Mouse (Mus musculus) heart, postnatal 0 days (tissue): Measurements from ENCODE around the gene BC035947. TPM values are rescaled to one million over a fixed set of nuclear protein-coding genes. Genes with fewer than 3 reads are reported as not detected.
A peak's percentile ranks its signal among the peaks of the same experiment; 100 is the strongest.

ENCODE experiments used
- ATAC-seq: fragments of 200-750 bp; cut with Nextera tagmentation; 2 replicates; pipeline ENCODE4 v1.8.0; 2017; ENCODE audit warnings: low read depth, moderate number of reproducible peaks, moderate library complexity; ENCODE audit not compliant: insufficient read depth
- DNase-seq: peaks from one replicate; pipeline ENCODE4 v3.0.0-alpha.2; 2016; ENCODE audit warnings: low spot score
- H3K27ac ChIP-seq: fragments of 300-500 bp; sonication (generic); 2 replicates; pipeline ENCODE4 v1.5.1; 2014; ENCODE audit warnings: low read depth, mild to moderate bottlenecking
- H3K27me3 ChIP-seq: fragments of 300-500 bp; sonication (generic); 2 replicates; pipeline ENCODE4 v1.6.1; 2014; ENCODE audit warnings: low read length, mixed read lengths; ENCODE audit not compliant: control insufficient read depth, insufficient read depth
- H3K36me3 ChIP-seq: fragments of 300-500 bp; sonication (generic); replicated peaks from 2 replicates; pipeline ENCODE4 v1.6.1; 2014; ENCODE audit warnings: low read length, mixed read lengths; ENCODE audit not compliant: control insufficient read depth, insufficient read depth
- H3K4me1 ChIP-seq: fragments of 300-500 bp; sonication (generic); 2 replicates; pipeline ENCODE4 v1.6.1; 2014; ENCODE audit warnings: antibody characterized with exemption; ENCODE audit not compliant: control insufficient read depth, insufficient read depth
- H3K4me2 ChIP-seq: fragments of 300-500 bp; sonication (generic); 2 replicates; pipeline ENCODE4 v1.6.1; 2014; ENCODE audit warnings: low read depth, mild to moderate bottlenecking, low read length, moderate library complexity
- H3K4me3 ChIP-seq: fragments of 300-500 bp; sonication (generic); 2 replicates; pipeline ENCODE4 v1.5.1; 2014; ENCODE audit warnings: low read depth, low read length
- H3K9ac ChIP-seq: fragments of 300-500 bp; sonication (generic); replicated peaks from 2 replicates; pipeline ENCODE4 v1.6.1; 2014; ENCODE audit warnings: low read depth, low read length, mixed read lengths
- H3K9me3 ChIP-seq: fragments of 300-500 bp; sonication (generic); replicated peaks from 2 replicates; pipeline ENCODE4 v1.6.1; 2016; ENCODE audit warnings: low read length; ENCODE audit not compliant: control insufficient read depth
- CTCF ChIP-seq: IDR thresholded peaks from 2 replicates; pipeline ENCODE4 v1.5.1; 2016; ENCODE audit warnings: antibody characterized with exemption, control low read depth, low read depth
- EP300 ChIP-seq: IDR thresholded peaks from 2 replicates; pipeline ENCODE4 v1.6.1; 2016; ENCODE audit warnings: antibody characterized with exemption, low read depth
- WGBS: fragments of 180-500 bp; shearing (Covaris S2); extraction: QIAGEN DNeasy Blood & Tissue Kit; methylation state at CpG from one replicate; pipeline ENCODE4 v1.1.7; 2014; 5-methylcytosine and 5-hydroxymethylcytosine counted together
- polyA plus RNA-seq: library from polyadenylated mRNA; unstranded; fragments of >200 nt; fragmentation: Nextera tagmentation; extraction: Ambion mirVana; gene quantifications from 2 replicates; pipeline ENCODE4 v1.2.1, GENCODE M21; 2015
- total RNA-seq: library from RNA; depleted of rRNA; stranded (reverse); fragments of >200 nt; gene quantifications from 2 replicates; pipeline ENCODE4 v1.2.3, GENCODE M21; 2014; ENCODE audit warnings: low replicate concordance

BC035947 gene
- total and polyA plus RNA-seq, 2 experiments from 2014 or later = not detected

- no peak overlapping the region for H3K4me2 ChIP-seq
- TF ChIP-seq EP300 (no peak), CTCF (no peak)
- H3K4me3 ChIP-seq = no peak overlapping the region
- no peaks in the 10 kb centered on the region for H3K27me3 ChIP-seq
- no peaks in the 10 kb centered on the region for H3K9me3 ChIP-seq
- no peaks in the 10 kb centered on the region for H3K36me3 ChIP-seq
- H3K9ac ChIP-seq = no peak overlapping the region
- WGBS = 80% methylated on average over 16 of the region's 16 CpGs
- no peak for DNase-seq
- no peak overlapping the region for H3K27ac ChIP-seq
- ATAC-seq = no peak
- H3K4me1 ChIP-seq = no peaks in the 10 kb centered on the region
These were observed 10.9 kb downstream of the BC035947 start for GRCm38 (mm10) chr1:78501036-78501435.

- 73% methylated on average over 1 of the region's 1 CpGs for WGBS
- Histone ChIP-seq H3K9ac (no peak overlapping the region), H3K9me3 (no peaks in the 10 kb centered on the region), H3K4me2 (no peak overlapping the region), H3K4me3 (no peak overlapping the region), H3K27me3 (no peaks in the 10 kb centered on the region), H3K4me1 (peaks cover 19% of the 10 kb centered on the region), H3K27ac (no peak overlapping the region), H3K36me3 (no peaks in the 10 kb centered on the region)
- DNase-seq (no peak), ATAC-seq (no peak)
- TF ChIP-seq CTCF (no peak), EP300 (no peak)
These were observed 21.8 kb downstream of the BC035947 start for GRCm38 (mm10) chr1:78490143-78490542.

DNA sequence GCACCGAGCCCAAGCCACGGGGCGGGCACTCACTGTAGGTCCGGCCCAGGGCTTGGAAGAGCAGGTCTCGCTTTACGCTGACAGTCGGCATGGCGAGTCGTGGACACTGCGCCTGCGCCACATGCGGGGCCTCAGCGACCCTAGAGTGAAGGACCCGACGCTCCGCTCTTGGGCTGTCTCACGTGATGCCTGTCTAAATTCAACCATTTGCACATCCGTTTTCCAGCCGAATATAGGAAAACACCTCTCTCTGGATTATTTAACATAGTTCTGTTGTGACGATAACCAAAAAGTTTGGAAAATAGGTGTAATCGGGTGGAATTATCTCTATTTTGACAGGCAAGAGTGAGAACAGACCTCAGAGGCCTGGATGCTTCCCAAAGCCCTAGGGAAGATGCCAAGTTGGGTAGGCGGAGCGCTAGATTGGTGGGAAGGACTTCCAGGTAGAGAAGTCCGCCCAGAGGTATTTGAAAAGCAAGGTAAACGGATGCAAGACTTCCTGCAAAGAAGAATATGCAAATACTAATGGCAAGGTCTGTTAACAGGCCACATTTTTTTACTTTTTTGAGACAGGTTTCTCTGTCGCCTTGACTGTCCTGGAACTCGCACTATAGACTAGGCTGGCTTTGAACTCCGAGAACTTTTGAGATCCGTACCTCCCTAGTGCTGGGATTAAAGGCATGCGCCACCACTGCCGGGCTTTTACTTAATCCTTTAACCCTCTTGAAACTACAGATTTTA lies 23.0 kb downstream of the BC035947 start, which contains the start of gene Farsb:
TSS of gene Farsb (minus strand) at position 146 of the 741 bp plus-strand sequence.
- peak within 1 kb of the TSS; percentile 80 for H3K4me2 ChIP-seq
- ATAC-seq (peak; percentile 97), DNase-seq (peak; percentile 87)
- peak within 1 kb of the TSS; percentile 75 for H3K27ac ChIP-seq
- peak within 1 kb of the TSS; percentile 71 for H3K4me3 ChIP-seq
- no peaks in the 10 kb centered on the region for H3K27me3 ChIP-seq
- no peaks in the 10 kb centered on the region for H3K36me3 ChIP-seq
- no peaks in the 10 kb centered on the region for H3K9me3 ChIP-seq
- WGBS = under 1% methylated on average over 31 of the region's 31 CpGs
- TF ChIP-seq CTCF = peak; percentile 1; the same call in 1 of the 2 replicates
- peak; percentile 100 for TF ChIP-seq EP300
- peak within 1 kb of the TSS; percentile 77 for H3K9ac ChIP-seq
- peaks cover 19% of the 10 kb centered on the region for H3K4me1 ChIP-seq

DNA sequence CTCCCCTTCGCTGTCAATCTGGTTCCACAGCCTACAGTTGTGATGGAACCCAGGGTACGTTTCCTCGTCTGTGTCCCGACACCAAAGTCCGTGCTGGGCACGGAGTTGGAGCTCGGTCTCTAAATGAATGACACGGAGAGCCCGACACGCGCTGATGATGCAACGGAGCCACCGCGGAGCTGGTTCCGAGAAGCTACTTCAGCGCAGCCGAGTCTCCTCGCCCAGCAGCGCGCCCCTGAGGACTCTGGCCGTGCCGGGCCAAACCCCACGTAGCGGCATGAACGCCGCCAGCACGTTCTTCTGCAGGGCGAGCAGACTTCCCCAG lies 23.6 kb downstream of the BC035947 start:
- H3K4me1 ChIP-seq = peaks cover 19% of the 10 kb centered on the region
- peak overlapping the region; percentile 77 for H3K9ac ChIP-seq
- peak overlapping the region; percentile 80 for H3K4me2 ChIP-seq
- peak overlapping the region; percentile 75 for H3K27ac ChIP-seq
- TF ChIP-seq EP300 (no peak), CTCF (no peak)
- no peaks in the 10 kb centered on the region for H3K27me3 ChIP-seq
- peak; percentile 62 for ATAC-seq
- DNase-seq = no peak
- WGBS = under 1% methylated on average over 28 of the region's 28 CpGs
- H3K4me3 ChIP-seq = peak overlapping the region; percentile 71
- no peaks in the 10 kb centered on the region for H3K36me3 ChIP-seq
- no peaks in the 10 kb centered on the region for H3K9me3 ChIP-seq

GRCm38 (mm10) chr1:78484361-78484760 lies 27.6 kb downstream of the BC035947 start:
- Histone ChIP-seq H3K4me3 (no peak overlapping the region), H3K9ac (no peak overlapping the region), H3K27ac (no peak overlapping the region), H3K9me3 (no peaks in the 10 kb centered on the region), H3K27me3 (no peaks in the 10 kb centered on the region), H3K36me3 (peaks cover 16% of the 10 kb centered on the region), H3K4me1 (peaks cover 13% of the 10 kb centered on the region), H3K4me2 (no peak overlapping the region)
- no peak for DNase-seq
- 62% methylated on average over 2 of the region's 2 CpGs for WGBS
- TF ChIP-seq EP300 = no peak
- no peak for TF ChIP-seq CTCF
- no peak for ATAC-seq

- Histone ChIP-seq H3K27me3 (no peaks in the 10 kb centered on the region), H3K27ac (no peak overlapping the region), H3K4me3 (no peak overlapping the region), H3K9me3 (no peaks in the 10 kb centered on the region), H3K4me1 (peaks cover 13% of the 10 kb centered on the region; the same call in 1 of the 2 replicates), H3K4me2 (no peak overlapping the region), H3K9ac (no peak overlapping the region), H3K36me3 (peaks cover 24% of the 10 kb centered on the region)
- WGBS = 95% methylated on average over 3 of the region's 3 CpGs
- no peak for DNase-seq
- ATAC-seq = no peak
- no peak for TF ChIP-seq EP300
- no peak for TF ChIP-seq CTCF
These were observed 28.5 kb downstream of the BC035947 start for GRCm38 (mm10) chr1:78483430-78483829.
